Mouse (Mus musculus): ENCODE measurements around the gene Zfp688. TPM values are rescaled to one million over a fixed set of nuclear protein-coding genes. Genes with fewer than 3 reads are reported as not detected.
"Not testable (repeated sequence)": the region's sequence is repeated elsewhere in the genome, so short reads cannot be mapped to it uniquely, and the experiment has no call there.

The Zfp688 gene
- total RNA-seq, 2 experiments from 2014 or later = 7.1 to 17.6 TPM

DNA sequence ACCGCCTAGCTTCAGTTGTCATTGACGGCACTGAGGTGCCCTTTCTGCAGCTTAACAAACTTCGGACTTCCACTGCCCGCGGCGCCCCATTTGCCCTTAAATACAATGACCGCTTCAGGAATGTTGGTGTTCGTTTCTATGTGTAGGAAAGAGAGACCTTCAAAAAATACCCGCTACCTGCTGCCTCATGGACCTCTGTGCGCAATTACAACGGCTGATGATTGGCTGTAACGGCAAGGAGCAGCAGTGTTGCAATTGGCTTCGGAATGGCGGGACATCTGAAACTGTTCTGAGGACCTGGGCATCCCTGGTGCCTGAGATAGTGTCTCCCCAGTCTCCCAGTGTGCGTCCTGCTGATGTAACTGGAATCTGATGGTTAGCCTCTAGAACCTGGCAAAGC lies 379 bp upstream of the Zfp688 start:
- peak; percentile 56 for ATAC-seq (replicated peaks; ENCODE audit: poor library complexity, severe bottlenecking)

GRCm38 (mm10) chr7:127411418-127411817 lies 10.4 kb downstream of the Zfp688 start:
- ATAC-seq (replicated peaks; ENCODE audit: poor library complexity, severe bottlenecking) = no peak

GRCm38 (mm10) chr7:127406002-127406987 lies 15.6 kb downstream of the Zfp688 start, which contains the start of gene Zfp764:
Gene Zfp764, minus strand, starts transcription at chr7:127406822.
- peak; percentile 89 for ATAC-seq (replicated peaks; ENCODE audit: poor library complexity, severe bottlenecking)

GRCm38 (mm10) chr7:127404101-127404500 lies 17.8 kb downstream of the Zfp688 start:
- ATAC-seq (replicated peaks; ENCODE audit: poor library complexity, severe bottlenecking) = not testable (repeated sequence)

DNA sequence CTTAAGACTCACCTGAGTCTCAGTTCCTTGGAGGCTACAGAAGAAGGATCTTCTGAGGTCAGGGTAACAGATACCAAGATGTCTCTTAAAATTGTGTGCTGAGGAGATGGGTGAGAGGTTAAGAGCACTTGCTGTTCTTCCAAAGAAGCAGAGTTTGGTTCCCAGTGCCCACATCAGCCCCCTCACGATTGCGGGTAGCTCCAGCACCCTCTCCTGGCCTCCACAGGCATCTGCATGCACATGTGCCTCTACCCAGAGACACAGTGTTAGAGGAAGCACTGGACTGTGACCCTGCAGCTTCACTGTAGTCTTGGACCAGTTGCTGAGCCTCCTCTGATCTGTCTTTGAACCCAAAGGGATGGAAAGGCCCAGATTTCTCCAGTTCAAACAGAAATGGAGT lies 18.9 kb downstream of the Zfp688 start:
- no peak; the same call in 1 of the 2 replicates for ATAC-seq (replicated peaks; ENCODE audit: poor library complexity, severe bottlenecking)

DNA sequence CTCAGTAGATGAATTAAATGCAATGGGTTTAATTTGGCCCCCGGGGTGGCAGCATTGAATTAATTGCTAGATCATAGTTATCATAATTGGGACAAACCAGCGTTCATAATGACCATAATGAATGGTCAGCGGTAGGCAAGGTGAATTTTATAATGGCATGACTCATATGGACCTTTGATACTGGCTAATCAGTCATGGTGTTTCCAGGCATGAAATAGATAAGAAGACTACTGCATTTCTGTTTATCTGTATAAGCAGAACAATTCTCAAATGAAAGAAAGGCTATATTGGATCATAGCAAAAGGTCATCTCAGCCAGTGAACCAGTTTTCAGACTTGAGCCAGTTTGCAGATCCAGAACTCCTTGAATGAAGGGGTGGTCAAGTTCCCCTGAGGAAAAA lies 21.5 kb downstream of the Zfp688 start:
- ATAC-seq (replicated peaks; ENCODE audit: poor library complexity, severe bottlenecking) = no peak

DNA sequence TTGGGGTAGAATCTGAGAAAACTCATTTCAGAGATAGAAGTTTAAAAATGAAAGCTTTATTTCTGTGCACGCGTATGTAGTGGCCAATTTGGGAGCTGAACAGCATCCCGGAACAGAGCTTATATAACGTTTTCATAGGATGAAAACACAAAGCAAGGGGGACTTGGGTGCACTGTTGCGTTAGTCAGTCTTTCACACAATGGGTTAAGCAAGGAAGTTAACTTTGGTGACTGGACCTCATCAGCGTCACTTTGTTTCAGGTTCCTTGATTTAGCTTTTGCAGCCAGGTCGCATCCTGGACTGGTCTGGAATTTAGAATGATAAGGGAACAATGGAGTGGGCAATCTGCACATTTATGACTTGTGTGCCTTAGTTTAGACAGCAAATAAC lies 27.9 kb downstream of the Zfp688 start:
- ATAC-seq (replicated peaks; ENCODE audit: poor library complexity, severe bottlenecking) = peak; percentile 33; the same call in 1 of the 2 replicates

- ATAC-seq (replicated peaks; ENCODE audit: poor library complexity, severe bottlenecking) = peak; percentile 96
Observed at GRCm38 (mm10) chr7:127393157-127393943, 28.5 kb downstream of the Zfp688 start, which contains the start of gene E430018J23Rik. Gene E430018J23Rik, minus strand, starts transcription at chr7:127393629.

GRCm38 (mm10) chr7:127392251-127392824 lies 29.5 kb downstream of the Zfp688 start:
- peak; percentile 22 for ATAC-seq (replicated peaks; ENCODE audit: poor library complexity, severe bottlenecking)

- no peak for ATAC-seq (replicated peaks; ENCODE audit: poor library complexity, severe bottlenecking)
Observed at GRCm38 (mm10) chr7:127391538-127391937, 30.3 kb downstream of the Zfp688 start.

DNA sequence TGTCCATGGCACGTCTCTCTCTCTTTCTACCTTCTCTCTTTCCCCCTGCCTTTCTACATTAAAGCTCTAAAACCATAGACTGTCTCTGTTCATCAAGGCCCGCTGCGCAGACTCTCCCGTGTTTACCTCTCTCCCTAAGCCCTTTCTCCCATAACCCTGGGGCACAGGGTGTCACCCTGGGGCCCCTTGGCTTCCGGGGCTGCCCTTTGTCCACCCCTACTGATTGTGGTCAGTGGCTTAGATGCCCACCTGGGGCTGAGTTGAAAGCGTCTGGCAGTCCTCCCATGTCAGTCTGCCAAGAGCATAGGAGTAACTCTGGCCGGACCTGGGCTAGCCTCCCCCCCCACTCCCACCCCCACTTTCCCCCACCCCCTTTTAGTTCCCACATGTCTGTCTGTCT lies 31.6 kb downstream of the Zfp688 start:
- ATAC-seq (replicated peaks; ENCODE audit: poor library complexity, severe bottlenecking) = no peak

GRCm38 (mm10) chr7:127388201-127388600 lies 33.7 kb downstream of the Zfp688 start:
- ATAC-seq (replicated peaks; ENCODE audit: poor library complexity, severe bottlenecking) = not testable (repeated sequence)

DNA sequence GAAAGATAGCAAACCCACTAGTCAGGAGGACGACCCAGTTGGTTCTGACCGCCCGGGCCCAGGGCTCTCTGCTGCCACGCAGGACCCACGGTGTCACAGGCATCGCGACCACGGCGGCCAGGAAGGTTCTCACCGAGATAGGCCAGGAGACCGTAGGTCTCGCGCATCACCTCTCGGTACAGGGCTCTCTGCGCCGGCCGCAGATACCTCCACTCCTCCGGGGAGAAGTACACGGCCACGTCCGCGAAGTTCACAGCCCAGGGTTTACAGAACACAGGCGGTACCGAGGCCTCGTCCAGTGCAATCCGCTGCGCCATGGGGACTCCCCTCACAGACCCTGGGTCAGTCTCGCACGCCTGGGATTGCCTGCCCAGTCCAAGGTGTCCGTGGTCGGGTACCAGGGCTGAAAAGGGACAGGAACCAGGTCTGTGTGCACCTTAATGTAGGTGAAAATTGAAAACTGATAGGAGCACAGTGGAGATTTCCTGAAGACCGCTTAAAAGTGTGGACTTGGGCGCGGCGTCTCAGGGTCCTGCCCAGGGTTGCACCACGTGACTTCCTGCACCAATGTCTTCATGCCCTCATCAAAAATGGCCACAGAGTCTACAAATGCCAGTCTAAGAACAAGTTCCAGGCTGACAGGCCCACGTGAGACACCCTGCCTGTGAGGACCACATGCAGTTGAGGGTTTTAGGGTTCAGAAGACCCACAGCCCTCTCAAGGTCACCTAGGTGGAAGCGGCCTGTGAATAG lies 35.1 kb downstream of the Zfp688 start, which contains the start of gene 9130019O22Rik:
9130019O22Rik (minus strand) TSS at position 526 of the 752 bp plus-strand sequence.
- ATAC-seq (replicated peaks; ENCODE audit: poor library complexity, severe bottlenecking) = peak; percentile 94

- not testable (repeated sequence) for ATAC-seq (replicated peaks; ENCODE audit: poor library complexity, severe bottlenecking)
Observed at GRCm38 (mm10) chr7:127385560-127385959, 36.3 kb downstream of the Zfp688 start.

DNA sequence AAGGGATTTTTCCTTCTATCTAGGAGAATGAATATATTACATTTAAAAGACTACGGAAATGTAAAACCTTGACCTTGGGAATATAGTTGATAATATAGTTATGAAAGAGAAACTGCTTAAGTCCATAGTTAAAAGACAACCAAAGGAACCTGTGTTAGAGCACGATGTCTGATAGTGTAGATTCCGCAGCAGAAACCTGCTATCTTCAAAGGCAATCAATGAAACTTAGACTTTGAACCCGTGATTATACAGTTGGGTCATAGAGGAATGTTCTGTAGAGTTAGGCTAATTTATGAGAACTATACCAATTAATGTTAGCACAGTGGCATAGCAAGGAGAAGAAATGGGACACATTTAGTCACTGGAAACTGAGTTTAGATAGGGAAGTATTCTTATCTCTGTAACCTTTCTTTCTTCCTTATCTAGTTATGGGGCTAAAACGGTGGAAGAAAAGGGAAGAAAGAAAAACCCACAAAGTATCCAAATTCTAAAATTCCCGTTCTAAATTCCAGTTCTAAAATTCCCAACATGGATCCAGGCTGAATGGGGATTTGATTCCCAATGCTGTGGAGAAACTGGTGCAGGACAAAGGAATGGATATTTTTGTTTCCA lies 43.5 kb downstream of the Zfp688 start:
- ATAC-seq (replicated peaks; ENCODE audit: poor library complexity, severe bottlenecking) = no peak

DNA sequence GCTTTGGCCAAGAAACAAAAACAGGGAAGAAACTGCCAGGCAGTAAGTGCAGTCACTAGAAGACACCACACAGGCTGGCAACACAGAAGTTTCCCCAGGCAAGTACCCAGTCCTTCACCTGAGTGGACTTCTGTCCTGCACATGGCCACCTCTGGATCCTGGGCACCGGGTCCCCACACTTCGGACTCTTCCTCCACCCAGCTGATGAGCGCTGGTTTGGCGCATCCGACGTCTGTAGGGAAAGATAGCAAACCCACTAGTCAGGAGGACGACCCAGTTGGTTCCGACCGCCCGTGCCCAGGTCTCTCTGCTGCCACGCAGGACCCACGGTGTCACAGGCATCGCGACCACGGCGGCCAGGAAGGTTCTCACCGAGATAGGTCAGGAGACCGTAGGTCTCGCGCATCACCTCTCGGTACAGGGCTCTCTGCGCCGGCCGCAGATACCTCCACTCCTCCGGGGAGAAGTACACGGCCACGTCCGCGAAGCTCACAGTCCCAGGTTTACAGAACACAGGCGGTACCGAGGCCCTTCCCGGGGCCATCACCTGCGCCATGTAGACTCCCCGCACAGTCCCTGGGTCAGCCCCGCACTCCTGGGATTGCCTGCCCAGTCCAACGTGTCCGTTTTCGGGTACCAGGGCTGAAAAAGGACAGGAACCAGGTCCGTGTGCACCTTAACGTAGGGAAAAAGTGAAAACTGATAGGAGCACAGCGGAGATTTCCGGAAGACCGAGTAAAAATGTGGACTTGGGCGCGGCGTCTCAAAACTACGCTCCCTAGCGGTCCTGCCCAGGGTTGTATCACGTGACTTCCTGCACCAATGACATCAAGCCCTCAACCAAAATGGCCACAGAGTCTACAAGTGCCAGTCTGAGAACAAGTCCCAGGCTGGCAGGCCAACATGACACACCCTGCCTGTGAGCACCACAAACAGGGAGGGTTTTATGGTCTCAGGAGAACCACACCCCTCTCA lies 46.3 kb downstream of the Zfp688 start, which contains the start of gene Zfp747:
Zfp747 (minus strand) TSS at position 780 of the 975 bp plus-strand sequence.
- peak; percentile 93 for ATAC-seq (replicated peaks; ENCODE audit: poor library complexity, severe bottlenecking)

DNA sequence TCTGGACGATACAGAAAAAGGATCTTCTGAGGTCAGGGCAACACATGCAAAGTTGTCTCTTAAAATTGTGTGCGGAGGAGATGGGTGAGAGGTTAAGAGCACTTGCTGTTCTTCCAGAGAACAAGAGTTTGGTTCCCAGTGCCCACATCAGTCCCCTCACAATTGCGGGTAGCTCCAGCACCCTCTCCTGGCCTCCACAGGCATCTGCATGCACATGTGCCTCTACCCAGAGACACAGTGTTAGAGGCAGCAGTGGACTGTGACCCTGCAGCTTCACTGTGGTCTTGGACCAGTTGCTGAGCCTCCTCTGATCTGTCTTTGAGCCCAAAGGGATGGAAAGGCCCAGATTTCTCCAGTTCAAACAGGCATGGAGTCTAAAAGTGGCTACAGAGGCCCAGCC lies 50.0 kb downstream of the Zfp688 start:
- ATAC-seq (replicated peaks; ENCODE audit: poor library complexity, severe bottlenecking) = not testable (repeated sequence)

GRCm38 (mm10) chr7:127371213-127371612 lies 50.7 kb downstream of the Zfp688 start:
- no peak for ATAC-seq (replicated peaks; ENCODE audit: poor library complexity, severe bottlenecking)
